Mouse (Mus musculus) forebrain, embryonic 10.5 days (tissue): ENCODE measurements around the gene Slc22a14. TPM values are rescaled to one million over a fixed set of nuclear protein-coding genes. Genes with fewer than 3 reads are reported as not detected.

Experiments
- DNase-seq: peaks from one replicate; pipeline ENCODE4 v3.0.0-alpha.2; 2017; ENCODE audit warnings: low spot score; ENCODE audit errors: extremely low spot score
- H3K27ac ChIP-seq: fragments of 300-500 bp; sonication (generic); 2 replicates; pipeline ENCODE4 v1.5.1; 2016; ENCODE audit warnings: mild to moderate bottlenecking
- H3K27me3 ChIP-seq: fragments of 300-500 bp; sonication (generic); 2 replicates; pipeline ENCODE4 v1.6.1; 2016; ENCODE audit warnings: mild to moderate bottlenecking; ENCODE audit not compliant: poor library complexity, severe bottlenecking
- H3K36me3 ChIP-seq: fragments of 300-500 bp; sonication (generic); replicated peaks from 2 replicates; pipeline ENCODE4 v1.6.1; 2016; ENCODE audit warnings: mild to moderate bottlenecking, moderate library complexity
- H3K4me1 ChIP-seq: fragments of 300-500 bp; sonication (generic); 2 replicates; pipeline ENCODE4 v1.6.1; 2016
- H3K4me3 ChIP-seq: fragments of 300-500 bp; sonication (generic); 2 replicates; pipeline ENCODE4 v1.5.1; 2016; ENCODE audit warnings: mild to moderate bottlenecking, moderate library complexity
- H3K9me3 ChIP-seq: fragments of 300-500 bp; sonication (generic); 2 replicates; pipeline ENCODE4 v1.6.1; 2016; ENCODE audit warnings: mild to moderate bottlenecking, moderate library complexity
- WGBS: fragments of 180-500 bp; shearing (Covaris S2); methylation state at CpG from one replicate; pipeline ENCODE4 v1.1.7; 2016; 5-methylcytosine and 5-hydroxymethylcytosine counted together
- polyA plus RNA-seq: library from polyadenylated mRNA; unstranded; fragments of >200 nt; fragmentation: Nextera tagmentation; extraction: Ambion mirVana; gene quantifications from 2 replicates; pipeline ENCODE4 v1.2.1, GENCODE M21; 2016

The Slc22a14 gene
- polyA plus RNA-seq, 1 experiment from 2014 or later: not detected

DNA sequence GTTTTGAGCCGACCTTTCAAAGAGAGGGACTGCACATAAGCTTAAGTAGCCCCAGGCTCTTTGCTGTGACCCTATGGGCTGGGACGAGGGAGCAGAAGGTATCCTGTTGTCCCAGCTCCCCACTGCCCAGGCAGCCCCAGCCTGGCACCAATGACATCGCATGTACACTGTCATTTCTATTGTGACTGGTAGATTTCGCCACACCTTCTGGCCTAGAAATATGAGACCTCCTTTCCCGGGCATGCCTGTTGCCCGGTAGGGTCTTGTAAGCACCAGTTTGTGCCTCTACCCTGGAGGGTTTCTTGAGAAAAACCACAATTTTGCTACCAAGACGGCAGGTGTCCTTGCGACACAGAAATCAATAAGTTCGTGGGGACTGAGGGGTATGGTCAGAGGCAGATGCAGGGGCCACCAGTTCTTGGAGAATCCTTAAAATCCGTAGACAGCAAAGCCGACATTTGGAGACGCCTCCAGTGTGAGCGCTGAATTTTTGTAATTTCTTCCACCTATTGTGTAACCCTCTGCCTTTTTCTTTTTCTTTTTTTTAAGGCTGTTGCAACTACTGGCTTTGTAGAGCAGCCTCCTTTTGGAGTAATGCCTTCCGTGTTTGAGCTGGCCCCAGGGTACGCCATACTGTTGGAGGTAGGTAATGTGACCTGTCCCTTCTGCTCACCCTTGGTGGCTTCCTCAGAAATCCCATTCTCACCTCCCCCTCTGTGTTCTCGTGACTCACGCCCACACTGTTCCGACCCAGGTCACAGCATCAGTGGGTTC, 242.6 kb downstream of the Slc22a14 start:
- Histone ChIP-seq H3K36me3 (no peaks in the 10 kb centered on the region), H3K27me3 (no peaks in the 10 kb centered on the region), H3K4me1 (peaks cover 16% of the 10 kb centered on the region), H3K4me3 (no peak overlapping the region), H3K9me3 (no peaks in the 10 kb centered on the region), H3K27ac (no peak overlapping the region)
- 88% methylated on average over 18 of the region's 18 CpGs for WGBS
- DNase-seq: no peak

DNA sequence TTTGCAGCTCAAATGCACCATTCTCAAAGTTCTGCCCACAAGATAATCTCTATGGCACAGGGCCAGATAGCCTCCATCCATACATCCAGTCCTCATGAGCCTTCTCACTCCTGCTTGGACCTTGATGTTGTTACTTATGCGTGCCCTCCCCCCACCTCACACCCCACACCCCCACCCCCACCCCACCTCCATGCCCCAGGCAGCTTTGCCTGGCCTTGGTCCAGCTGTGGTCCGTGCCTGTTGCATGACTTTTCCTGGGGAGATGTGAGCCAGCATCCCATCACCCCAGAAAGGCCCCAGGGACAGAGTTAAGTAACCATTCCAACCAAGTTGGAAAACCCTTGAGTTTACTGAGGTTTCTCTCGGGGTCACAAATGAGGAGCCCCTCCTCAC, 245.2 kb downstream of the Slc22a14 start:
- no peaks in the 10 kb centered on the region for H3K27me3 ChIP-seq
- H3K4me3 ChIP-seq: no peak overlapping the region
- H3K36me3 ChIP-seq: no peaks in the 10 kb centered on the region
- whole genome bisulfite sequencing: 80% methylated on average over 3 of the region's 3 CpGs
- no peak for DNase-seq
- peaks cover 16% of the 10 kb centered on the region for H3K4me1 ChIP-seq
- no peak overlapping the region for H3K27ac ChIP-seq
- no peaks in the 10 kb centered on the region for H3K9me3 ChIP-seq

Other genes with a start within 250 kb of the Slc22a14 start
- 1.6 and 1.8 TPM in 2 replicates for gene Acaa1b, start 208.5 kb downstream of the Slc22a14 start, polyA plus RNA-seq
- gene Gm47289, start 206.4 kb downstream of the Slc22a14 start, polyA plus RNA-seq: not detected in 2 replicates
- not detected in 2 replicates for gene Slc22a13, start 156.5 kb downstream of the Slc22a14 start, polyA plus RNA-seq
- 14.2 and 14.3 TPM in 2 replicates for gene Oxsr1, start 43.1 kb downstream of the Slc22a14 start, polyA plus RNA-seq
- 72.6 and 75.2 TPM in 2 replicates for gene Acaa1a, start 25.9 kb downstream of the Slc22a14 start, polyA plus RNA-seq
- 9.1 and 9.5 TPM in 2 replicates for gene Myd88, start 24.1 kb downstream of the Slc22a14 start, polyA plus RNA-seq
- 12.6 and 12.9 TPM in 2 replicates for gene Xylb, start 8.2 kb downstream of the Slc22a14 start, polyA plus RNA-seq
- gene Acvr2b, start 36.6 kb upstream of the Slc22a14 start, polyA plus RNA-seq: 66.0 and 70.6 TPM in 2 replicates
- 36.5 and 37.8 TPM in 2 replicates for gene Exog, start 79.4 kb upstream of the Slc22a14 start, polyA plus RNA-seq
- 2.9 and 3.6 TPM in 2 replicates for gene Scn5a, start 213.5 kb upstream of the Slc22a14 start, polyA plus RNA-seq